Mouse (Mus musculus) retina, adult 2 months (tissue): Measurements from ENCODE around the gene Mvb12a.

Experiments
- DNase-seq: peaks from one replicate; pipeline ENCODE4 v3.0.0-alpha.2; 2012; ENCODE audit warnings: low read depth, low spot score

Mvb12a gene

DNA sequence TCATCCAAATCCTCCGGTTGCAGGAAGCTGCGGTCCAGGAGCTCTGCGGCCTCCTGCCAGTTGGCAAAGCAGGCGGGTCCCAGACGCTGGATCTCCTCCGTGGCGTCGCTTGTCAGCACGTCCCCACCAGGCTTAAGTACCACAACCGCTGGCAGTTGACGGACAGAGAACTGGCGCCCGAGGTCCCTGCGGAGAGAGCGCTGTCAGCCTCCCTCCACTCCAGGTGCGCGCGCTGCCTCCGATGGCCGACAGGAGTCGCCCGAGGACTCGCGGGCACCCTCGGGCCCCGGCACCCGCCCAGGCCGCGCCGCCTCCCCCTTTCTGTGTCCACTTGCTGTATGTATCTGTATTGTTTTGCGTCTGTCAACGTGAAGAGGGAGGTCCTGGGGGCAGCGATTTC, 20.0 kb downstream of the Mvb12a start:
- DNase-seq = peak; percentile 60

DNA sequence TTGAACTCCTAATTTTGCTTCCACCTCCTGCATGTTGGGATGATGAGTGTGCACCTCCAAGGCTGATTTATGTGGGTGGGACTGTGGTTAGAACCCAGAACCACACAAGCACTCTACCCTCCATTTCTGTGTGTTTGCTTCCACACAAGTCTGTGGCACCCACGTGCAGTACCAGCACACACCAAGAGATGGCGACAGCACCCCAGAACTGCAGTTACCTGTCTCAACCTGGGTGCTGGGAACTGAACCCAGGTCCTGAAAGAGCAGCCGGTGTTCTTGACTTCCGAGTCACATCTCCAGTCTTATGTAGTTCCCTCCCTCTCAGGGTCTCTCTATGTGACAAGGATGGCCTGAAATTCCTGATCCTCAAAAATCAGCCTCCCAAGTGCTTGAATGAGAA, 21.3 kb downstream of the Mvb12a start:
- no peak for DNase-seq

DNA sequence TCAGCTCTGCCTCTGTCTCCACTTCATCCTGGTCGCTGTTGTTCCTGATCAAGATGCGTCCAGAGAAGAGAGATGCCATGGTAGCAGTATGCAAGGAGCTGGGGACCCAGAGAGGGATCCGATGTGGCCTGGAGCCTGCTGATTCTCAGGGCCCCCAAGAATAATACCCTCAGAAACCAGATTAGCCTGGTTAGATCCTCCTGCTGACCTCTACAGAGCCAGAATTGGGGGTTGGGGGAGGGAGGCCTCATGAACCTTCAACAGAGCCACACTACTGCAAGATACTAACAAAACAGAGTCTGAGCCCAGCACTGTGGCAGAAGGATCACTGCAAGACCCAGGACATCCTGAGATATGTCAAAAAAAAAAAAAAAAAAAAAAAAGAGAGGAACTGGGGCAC, 23.8 kb downstream of the Mvb12a start, which contains the start of gene Nxnl1:
TSS of gene Nxnl1 (minus strand) at position 101 of the 400 bp plus-strand sequence.
- peak; percentile 71 for DNase-seq

DNA sequence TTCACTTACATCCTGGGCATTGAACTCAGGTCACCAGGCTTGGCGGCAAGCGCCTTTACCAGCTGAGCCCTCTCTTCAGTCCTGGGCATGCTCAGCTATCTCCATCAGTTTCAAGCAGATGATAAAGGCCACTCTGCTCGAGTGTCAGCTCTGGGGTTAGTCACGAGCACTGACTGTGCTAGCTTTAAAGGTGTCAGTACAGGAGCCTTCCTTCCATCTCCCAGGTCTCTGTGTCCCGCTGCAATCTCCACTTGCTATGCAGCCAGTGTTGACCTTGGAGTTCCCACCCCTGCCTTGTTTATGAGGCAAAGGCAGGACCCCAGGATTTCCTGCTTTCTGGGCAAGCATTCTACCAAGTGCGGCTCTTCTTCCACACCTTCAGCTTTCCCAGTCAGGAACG, 24.9 kb downstream of the Mvb12a start:
- no peak for DNase-seq

DNA sequence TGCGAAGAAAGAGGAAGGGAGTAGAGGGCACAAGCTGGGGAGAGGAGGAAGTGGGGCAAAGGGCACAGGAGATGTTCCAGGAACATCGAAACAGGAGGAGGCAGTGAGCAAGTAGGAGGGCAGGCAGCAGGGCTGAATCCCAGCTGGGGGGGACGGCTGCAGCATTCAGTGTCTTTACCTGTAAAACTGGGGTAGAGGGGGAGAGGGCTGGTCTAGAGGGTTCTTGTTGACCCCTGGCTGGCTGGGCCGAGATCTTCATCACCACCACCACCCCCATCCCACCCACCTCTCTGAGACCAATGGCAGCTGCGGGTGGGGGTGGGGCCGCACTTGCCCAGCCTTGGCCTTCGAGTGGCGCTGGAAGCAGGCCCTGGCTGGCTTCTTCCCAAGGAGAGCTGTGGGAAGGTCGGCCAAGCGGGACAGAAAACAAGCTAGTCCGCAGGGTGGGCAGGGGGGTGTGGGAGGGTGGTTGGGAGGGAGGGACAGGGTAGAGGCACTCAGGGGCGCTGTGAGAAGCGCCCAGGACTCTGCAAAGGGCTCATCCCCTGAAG, 25.7 kb downstream of the Mvb12a start, which contains the start of gene Slc27a1:
TSS of gene Slc27a1 (plus strand) at position 496 of the 551 bp plus-strand sequence.
- no peak for DNase-seq

DNA sequence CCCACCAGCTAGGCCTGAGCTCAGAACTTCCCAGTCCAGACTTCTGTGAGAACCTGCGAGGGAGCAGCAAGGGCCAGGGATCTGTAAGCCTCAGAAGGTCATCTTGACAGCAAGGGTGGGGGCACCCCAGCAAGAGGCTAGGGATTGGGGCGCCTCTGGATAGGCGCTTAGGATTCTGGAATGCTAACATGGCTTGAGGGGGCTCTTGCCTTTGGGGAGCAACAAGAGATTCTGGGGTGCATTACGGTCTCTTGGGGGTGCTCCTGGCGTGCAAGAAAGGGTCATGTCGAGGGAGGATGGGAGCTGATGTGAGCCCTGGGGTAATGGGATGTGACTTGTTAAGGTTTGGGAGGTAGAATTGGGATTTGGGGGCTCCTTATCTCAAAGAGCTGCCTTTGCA, 26.2 kb downstream of the Mvb12a start:
- DNase-seq = no peak

DNA sequence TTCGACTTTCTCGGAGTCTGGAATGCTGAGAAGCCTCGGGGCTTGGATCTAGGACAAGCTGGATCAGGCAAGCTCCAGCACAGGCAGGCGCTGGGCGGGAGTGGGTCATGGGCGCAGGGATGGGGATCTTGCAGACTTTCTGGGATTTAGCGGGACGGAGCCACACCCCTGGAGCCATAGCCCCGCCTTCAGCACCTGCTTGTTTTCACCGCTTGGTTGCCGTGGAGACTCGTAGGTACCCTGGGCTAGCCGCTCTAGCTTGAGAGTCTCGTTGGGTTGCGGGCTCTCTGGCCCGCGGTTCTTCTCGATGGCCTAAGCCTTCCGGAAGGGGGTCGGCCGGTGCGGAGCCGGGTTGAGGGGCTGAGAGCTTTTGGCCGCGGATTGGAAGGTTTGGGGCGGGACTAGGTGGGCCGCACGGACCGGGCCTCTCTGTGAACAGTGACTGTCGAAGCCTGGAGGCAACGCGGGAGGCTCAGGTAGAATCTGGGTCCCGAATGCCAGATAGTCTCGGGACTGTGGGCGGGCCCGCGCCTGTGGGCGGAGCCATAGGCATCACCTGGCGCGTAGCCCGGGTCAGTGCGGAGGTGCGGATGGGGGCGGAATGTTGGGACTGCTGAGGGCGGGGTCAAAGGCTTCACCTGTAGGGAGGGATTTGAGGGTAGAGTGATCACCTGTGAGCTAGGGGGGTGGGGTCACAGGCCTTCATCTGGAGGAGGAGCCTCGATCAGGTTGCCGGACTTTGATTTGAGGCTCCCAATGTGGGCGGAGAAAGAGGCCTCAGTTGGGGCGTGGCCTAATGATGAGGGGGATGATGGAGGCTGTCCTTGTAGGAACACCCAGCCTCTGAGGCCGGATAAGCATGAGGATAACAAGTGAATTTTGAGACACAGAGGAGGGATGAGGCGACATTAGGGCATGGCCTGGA, 26.9 kb downstream of the Mvb12a start:
- DNase-seq = peak; percentile 93

DNA sequence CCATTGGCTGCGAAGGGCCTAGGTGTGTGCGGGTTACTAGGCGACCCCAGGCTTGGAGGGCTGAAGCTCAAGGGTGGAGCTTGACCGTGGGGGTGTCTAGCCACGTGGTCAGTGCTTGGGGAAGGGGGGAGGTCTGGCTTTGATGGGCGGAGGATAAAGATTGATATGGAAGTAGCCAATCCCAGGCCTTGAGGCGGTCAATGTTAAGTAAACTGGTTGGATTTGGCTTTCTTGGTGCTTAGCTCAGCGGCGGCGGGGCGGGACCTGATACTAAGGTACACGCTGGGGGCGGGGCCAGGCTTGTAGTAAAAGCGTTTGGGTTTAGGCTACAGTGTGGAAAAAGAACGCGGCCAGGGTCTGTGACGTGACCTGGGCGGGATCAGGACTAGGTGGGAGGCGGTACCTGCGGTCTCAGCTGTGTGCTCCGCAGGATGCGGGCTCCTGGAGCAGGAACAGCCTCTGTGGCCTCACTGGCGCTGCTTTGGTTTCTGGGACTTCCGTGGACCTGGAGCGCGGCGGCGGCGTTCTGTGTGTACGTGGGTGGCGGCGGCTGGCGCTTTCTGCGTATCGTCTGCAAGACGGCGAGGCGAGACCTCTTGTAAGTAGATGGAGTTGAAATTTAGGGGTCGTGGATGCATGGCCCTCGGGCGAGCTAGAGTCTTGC, 27.7 kb downstream of the Mvb12a start:
- peak; percentile 86 for DNase-seq

DNA sequence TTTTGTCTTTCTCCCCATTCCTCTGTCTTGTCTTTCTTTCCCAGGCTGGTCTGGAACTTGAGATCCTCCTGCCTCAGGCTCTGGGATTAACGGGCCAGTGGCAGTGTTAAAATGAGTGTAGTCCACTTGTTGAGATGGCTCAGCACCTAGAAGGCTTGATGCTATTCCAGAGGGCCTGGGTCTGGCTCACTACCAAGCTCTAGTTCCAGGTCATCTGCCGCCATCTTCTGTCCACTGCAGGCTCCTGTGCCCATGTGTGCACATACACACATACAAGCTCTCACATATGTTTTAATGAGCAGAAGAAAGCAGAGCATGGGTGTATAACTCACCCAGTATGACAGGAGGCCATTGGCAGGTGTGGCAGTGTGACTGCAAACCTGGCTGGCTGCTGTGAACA, 29.4 kb downstream of the Mvb12a start:
- DNase-seq = no peak

DNA sequence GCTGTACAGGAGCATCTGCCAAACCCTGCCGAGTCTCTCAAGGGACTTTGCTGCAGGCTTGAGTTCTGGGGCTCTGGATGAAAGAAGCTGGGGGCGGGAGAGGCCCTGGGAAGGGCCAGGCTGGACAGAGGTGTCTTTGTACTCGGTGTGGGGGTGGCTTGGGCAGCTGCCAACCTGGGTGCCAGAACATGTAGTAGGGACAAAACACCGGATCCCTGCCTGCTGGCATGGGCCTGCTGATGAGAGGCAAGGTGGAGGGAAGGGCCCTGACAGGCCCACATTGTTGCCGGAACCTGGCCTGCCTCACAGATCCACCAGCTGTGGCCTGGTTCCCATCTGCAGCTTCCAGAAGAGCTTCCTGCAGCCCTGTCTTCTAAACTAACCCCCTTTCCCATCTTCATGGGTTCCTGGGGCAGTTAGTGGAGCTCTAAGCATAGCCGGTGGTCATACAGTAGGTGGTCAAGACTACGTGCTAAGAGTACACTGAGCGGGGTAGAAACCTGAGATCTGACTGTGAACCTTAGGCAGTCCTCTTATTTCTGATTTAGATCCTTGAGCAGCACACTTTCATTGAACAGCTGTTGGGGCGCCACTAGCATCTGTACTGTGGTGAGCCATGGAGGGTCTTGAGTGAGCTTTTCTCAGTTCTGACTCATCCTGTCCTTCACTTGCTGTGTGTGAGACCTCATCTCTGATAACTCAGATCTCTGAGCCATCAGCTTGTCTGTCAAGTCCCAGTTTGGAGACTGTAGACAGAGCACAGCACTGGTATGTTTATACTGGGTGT, 30.3 kb downstream of the Mvb12a start:
- DNase-seq = no peak

DNA sequence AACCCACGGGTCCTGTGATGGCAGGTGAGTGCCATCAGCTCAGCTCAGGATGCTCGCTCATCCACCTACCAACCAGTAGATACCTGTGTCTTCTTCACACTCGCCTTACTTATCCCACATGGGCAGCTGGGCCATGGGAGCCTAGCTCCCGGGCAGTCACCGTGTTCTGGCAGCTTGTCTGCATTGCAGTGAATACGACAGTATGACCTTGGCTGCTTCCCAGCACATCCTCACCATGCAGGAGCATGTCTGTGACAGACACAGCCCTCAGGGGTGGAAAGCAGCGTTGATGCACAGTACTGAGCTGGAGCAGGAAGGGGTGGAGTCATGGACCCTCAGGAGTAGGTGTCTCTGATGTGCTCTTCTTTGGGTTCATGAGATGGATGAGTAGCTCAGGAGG, 31.7 kb downstream of the Mvb12a start:
- no peak for DNase-seq

DNA sequence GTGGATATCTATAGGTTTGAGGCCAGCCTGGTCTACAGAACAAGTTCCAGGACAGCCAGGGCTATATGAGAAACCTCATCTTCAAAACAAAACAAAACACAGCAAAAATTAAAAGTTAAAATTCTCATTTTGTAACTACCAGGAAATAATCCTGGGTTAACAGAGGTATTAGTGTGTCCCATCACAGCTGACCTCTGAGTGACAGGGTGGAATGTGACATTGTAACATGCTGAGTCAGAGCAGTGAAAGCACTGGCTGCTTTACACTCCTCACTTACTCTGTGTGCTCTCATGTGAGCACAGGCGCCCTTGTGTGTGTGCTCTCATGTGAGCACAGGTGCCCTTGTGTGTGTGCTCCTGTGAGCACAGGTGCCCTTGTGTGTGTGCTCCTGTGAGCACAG, 32.3 kb downstream of the Mvb12a start:
- DNase-seq = no peak

DNA sequence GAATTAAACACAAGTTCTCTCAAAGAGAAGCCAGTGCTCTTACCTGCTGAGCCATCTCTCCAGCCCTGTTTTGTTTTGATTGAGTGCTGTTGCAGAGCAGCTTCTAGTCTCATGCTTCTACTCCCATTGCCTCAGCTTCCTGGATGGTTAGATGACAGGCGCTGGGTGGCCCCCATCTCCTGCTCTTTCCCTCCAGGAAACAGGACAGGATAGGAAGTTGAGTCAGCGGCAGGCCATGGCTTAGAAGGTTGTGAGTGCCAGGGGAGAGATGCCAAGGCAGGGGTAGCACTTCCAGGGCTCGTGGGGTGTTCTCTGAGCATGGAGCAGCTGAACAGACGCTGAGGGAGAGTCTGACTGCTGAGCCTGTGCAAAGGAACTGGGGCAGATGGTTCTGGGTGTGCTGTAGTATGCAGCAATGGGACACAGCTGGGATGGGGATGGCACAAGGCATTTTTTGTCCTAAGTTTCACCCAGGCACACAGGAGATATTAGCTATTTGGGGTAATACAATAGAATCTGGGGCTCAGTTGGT, 35.2 kb downstream of the Mvb12a start:
- no peak for DNase-seq

DNA sequence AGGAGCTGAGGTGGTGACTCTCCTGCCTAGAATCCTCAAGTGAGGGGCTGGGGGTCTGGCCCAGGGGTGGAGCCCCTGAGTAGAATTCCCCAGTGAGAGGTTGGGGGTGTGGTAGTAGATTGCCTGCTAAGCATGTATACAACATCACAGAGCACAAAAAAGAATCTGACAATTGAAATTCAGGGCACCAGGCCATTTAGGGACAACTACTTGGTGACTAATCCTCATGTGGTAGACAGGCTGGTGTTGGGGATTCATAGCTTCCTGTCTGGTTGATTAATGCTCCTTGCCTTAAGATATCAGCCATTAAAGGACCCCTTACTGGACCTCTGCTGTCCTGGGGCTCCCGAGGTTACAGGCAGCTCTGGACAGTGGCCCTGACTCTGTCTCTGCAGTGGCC, 36.3 kb downstream of the Mvb12a start:
- DNase-seq = no peak

DNA sequence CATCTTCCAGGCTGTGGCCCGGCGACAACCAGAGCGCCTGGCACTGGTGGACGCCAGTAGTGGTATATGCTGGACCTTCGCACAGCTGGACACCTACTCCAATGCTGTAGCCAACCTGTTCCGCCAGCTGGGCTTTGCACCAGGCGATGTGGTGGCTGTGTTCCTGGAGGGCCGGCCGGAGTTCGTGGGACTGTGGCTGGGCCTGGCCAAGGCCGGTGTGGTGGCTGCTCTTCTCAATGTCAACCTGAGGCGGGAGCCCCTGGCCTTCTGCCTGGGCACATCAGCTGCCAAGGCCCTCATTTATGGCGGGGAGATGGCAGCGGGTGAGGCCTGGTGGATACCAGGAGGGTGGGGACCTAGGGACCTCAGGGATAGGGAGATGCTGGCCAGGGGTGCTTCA, 36.8 kb downstream of the Mvb12a start:
- no peak for DNase-seq

DNA sequence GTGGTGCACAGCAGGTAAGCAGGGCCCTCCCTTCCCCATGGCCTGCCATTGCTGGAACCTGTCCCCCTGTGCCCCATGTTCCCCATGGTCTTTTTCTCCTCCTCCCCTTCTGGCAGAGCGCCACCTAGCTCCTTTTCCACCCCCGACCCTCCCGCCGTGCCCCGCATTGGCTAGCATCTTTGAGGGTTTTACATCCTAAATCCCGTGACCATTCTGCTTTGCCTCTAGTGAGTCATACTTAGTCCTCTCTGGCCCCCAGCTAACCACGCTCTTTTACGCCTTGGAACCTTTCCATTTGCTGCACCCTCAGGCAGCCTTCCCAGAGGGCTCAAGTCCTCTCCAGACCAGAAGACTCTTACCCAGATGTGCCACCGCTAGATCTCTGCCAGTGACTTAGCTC, 37.5 kb downstream of the Mvb12a start:
- DNase-seq = no peak

DNA sequence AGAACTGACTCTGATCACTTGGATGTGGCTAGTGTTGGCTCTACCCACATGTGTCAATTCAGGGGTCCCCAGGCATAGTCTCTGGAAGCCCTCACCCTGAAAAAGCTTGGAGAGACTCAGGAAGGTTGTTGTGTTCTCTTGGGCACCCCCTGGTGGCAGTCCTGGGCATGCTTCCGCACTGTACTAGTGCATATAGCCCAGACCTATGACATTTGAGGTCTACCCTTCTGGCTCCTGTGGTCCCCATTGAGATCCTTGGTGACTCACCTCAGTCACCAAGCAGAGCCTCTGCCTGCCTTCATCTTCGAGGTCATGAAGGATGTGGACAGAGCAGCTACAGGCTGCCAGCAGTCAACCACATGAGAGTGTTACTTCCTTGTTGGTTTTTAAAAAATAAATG, 44.2 kb downstream of the Mvb12a start:
- no peak for DNase-seq

DNA sequence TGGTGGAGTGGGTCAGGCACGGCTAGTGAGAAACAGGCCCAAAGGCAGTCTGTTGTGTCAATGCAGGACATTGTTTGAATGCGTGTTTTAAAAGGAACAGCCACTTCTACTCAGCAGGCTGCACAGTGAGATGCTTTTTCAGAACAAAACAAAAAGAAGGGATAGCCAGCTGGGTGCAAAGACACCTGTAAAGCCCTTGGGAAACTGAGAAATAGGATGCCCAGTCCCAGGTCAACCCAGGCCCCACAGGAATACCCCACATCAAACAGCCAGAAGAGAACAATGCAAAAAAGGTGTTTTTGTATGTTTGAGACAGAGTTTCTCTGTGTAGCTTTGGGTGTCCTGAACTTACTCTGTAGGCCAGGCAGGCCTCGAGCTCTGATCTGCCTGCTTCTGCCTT, 46.0 kb downstream of the Mvb12a start:
- no peak for DNase-seq

DNA sequence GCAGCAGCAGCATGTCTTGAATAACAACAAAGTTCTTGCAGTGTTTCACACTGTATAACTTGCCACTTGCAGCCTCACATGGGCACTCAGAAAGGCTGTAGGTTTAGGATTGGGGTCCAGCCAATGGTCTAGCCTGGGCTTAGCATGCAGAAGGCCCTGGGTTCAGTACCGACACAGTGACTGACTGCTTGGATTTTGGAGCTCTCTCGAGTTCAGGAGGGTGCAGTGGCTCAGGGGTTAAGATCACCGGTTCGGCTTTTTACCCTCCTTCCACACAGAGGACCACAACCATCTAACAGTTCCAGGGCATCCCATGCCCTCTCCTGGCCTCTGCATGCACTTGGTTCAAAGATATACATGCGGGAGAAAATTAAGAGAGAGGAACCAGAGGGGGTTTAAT, 48.3 kb downstream of the Mvb12a start:
- no peak for DNase-seq

DNA sequence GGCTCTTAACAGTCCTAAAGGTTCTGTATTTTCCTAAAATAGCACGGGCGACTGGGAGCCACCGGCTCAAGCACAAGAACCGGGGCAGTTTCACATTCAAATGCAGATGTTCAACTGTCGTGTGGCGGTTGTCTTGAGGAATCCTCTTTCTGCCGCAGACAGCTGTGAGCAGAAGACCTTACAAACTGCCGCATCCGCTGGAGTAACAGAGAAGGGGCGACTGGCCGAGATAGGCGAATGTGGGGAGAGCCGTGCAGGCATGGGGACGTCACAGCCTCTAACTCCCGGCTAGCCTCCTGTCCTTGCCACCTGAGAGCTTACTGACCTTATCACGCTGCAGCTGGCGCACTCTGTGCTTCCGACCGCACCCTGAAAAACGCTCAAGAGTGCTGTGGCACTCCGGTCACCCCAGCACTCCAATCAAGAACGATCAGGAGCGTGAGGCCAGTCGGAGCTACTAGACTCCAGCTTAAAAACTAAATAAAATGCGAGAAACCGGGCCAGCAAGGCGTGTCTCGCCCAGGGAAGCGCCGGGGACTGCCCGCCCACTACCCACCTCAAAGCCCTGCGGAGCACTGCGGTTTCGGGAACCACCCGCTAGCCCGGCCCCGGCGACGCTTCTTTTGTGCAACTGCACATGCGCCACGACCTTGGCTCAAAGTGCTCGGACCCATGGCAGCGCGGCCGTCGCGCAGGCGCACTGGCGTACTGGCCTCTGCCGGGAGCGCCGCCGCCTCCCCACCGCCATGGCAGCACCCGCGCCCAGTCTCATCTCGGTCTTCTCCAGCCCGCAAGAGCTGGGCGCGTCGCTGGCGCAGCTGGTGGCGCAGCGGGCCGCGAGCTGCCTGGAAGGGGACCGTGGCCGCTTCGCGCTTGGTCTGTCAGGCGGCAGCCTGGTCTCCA, 49.0 kb downstream of the Mvb12a start, which contains the start of gene Pgls:
TSS of gene Pgls (plus strand) at position 706 of the 903 bp plus-strand sequence.
- DNase-seq = peak; percentile 87
